Mouse (Mus musculus): ENCODE measurements around the gene Ssh3.

The Ssh3 gene

GRCm38 (mm10) chr19:4240247-4240668 lies 28.7 kb downstream of the Ssh3 start:
- no peak for DNase-seq

GRCm38 (mm10) chr19:4234548-4234947 lies 34.4 kb downstream of the Ssh3 start:
- no peak for DNase-seq

- DNase-seq: no peak
Observed at GRCm38 (mm10) chr19:4232651-4233050, 36.3 kb downstream of the Ssh3 start.

GRCm38 (mm10) chr19:4232186-4232572 lies 36.8 kb downstream of the Ssh3 start:
- peak in 1 of 2 experiments; percentile 64 for DNase-seq

GRCm38 (mm10) chr19:4231253-4232185 lies 37.5 kb downstream of the Ssh3 start, which contains the start of gene Pold4:
Pold4 (plus strand) TSS chr19:4231899.
- DNase-seq: peak; percentile 98 to 99

GRCm38 (mm10) chr19:4230415-4230814 lies 38.6 kb downstream of the Ssh3 start:
- DNase-seq: no peak

GRCm38 (mm10) chr19:4229451-4230076 lies 39.4 kb downstream of the Ssh3 start:
- DNase-seq: no peak

- no peak for DNase-seq
Observed at GRCm38 (mm10) chr19:4228891-4229290, 40.1 kb downstream of the Ssh3 start.

GRCm38 (mm10) chr19:4227894-4228678 lies 40.9 kb downstream of the Ssh3 start:
- peak; percentile 74 to 79 for DNase-seq

GRCm38 (mm10) chr19:4227446-4227845 lies 41.5 kb downstream of the Ssh3 start:
- no peak for DNase-seq

GRCm38 (mm10) chr19:4226779-4227178 lies 42.2 kb downstream of the Ssh3 start:
- DNase-seq: no peak

- DNase-seq: peak; percentile 59 to 61
Observed at GRCm38 (mm10) chr19:4222165-4222564, 46.8 kb downstream of the Ssh3 start.

GRCm38 (mm10) chr19:4220957-4221743 lies 47.8 kb downstream of the Ssh3 start:
- DNase-seq: no peak

- no peak for DNase-seq
Observed at GRCm38 (mm10) chr19:4220416-4220815, 48.6 kb downstream of the Ssh3 start.

GRCm38 (mm10) chr19:4219943-4220342 lies 49.0 kb downstream of the Ssh3 start:
- DNase-seq: no peak

- DNase-seq: no peak
Observed at GRCm38 (mm10) chr19:4218784-4219183, 50.2 kb downstream of the Ssh3 start.

- no peak for DNase-seq
Observed at GRCm38 (mm10) chr19:4218293-4218692, 50.7 kb downstream of the Ssh3 start.

- DNase-seq: no peak
Observed at GRCm38 (mm10) chr19:4217855-4218254, 51.1 kb downstream of the Ssh3 start.

- DNase-seq: no peak
Observed at GRCm38 (mm10) chr19:4217140-4217539, 51.8 kb downstream of the Ssh3 start.

- no peak for DNase-seq
Observed at GRCm38 (mm10) chr19:4216041-4216685, 52.8 kb downstream of the Ssh3 start.

GRCm38 (mm10) chr19:4215451-4215840 lies 53.5 kb downstream of the Ssh3 start:
- no peak for DNase-seq
